Mouse (Mus musculus) intestine, embryonic 16.5 days (tissue): ENCODE results near the gene Gpr142. TPM values are rescaled to one million over a fixed set of nuclear protein-coding genes. Genes with fewer than 3 reads are reported as not detected.

Source experiments
- ATAC-seq: fragments of 200-750 bp; cut with Nextera tagmentation; 2 replicates; pipeline ENCODE4 v1.8.0; 2017; ENCODE audit warnings: moderate TSS enrichment, moderate library complexity
- H3K27ac ChIP-seq: fragments of 300-500 bp; sonication (generic); 2 replicates; pipeline ENCODE4 v1.5.1; 2014; ENCODE audit warnings: mild to moderate bottlenecking, low read length
- H3K27me3 ChIP-seq: fragments of 300-500 bp; sonication (generic); replicated peaks from 2 replicates; pipeline ENCODE4 v1.6.1; 2014; ENCODE audit warnings: low read length, control low read depth, mixed read lengths; ENCODE audit not compliant: control insufficient read depth, insufficient read depth
- H3K36me3 ChIP-seq: fragments of 300-500 bp; sonication (generic); 2 replicates; pipeline ENCODE4 v1.6.1; 2014; ENCODE audit warnings: low read length, control low read depth; ENCODE audit not compliant: control insufficient read depth, insufficient read depth
- H3K4me1 ChIP-seq: fragments of 300-500 bp; sonication (generic); 2 replicates; pipeline ENCODE4 v1.6.1; 2014; ENCODE audit warnings: low read length, control low read depth, mixed read lengths; ENCODE audit not compliant: control insufficient read depth, insufficient read depth
- H3K4me2 ChIP-seq: fragments of 300-500 bp; sonication (generic); 2 replicates; pipeline ENCODE4 v1.6.1; 2014; ENCODE audit warnings: low read depth, low read length, control low read depth
- H3K4me3 ChIP-seq: fragments of 300-500 bp; sonication (generic); 2 replicates; pipeline ENCODE4 v1.5.1; 2014; ENCODE audit warnings: mild to moderate bottlenecking, low read length
- H3K9ac ChIP-seq: fragments of 300-500 bp; sonication (generic); 2 replicates; pipeline ENCODE4 v1.6.1; 2014; ENCODE audit warnings: low read depth, low read length
- H3K9me3 ChIP-seq: fragments of 300-500 bp; sonication (generic); 2 replicates; pipeline ENCODE4 v1.6.1; 2016; ENCODE audit warnings: low read length, control low read depth; ENCODE audit not compliant: control insufficient read depth
- WGBS: fragments of 180-500 bp; shearing (Covaris S2); extraction: QIAGEN DNeasy Blood & Tissue Kit; methylation state at CpG from one replicate; pipeline ENCODE4 v1.1.7; 2014; 5-methylcytosine and 5-hydroxymethylcytosine counted together
- polyA plus RNA-seq: library from polyadenylated mRNA; unstranded; fragments of >200 nt; fragmentation: Nextera tagmentation; extraction: Ambion mirVana; gene quantifications from 2 replicates; pipeline ENCODE4 v1.2.1, GENCODE M21; 2015

Gene Gpr142
- polyA plus RNA-seq, 1 experiment from 2014 or later = 0.43 TPM

DNA sequence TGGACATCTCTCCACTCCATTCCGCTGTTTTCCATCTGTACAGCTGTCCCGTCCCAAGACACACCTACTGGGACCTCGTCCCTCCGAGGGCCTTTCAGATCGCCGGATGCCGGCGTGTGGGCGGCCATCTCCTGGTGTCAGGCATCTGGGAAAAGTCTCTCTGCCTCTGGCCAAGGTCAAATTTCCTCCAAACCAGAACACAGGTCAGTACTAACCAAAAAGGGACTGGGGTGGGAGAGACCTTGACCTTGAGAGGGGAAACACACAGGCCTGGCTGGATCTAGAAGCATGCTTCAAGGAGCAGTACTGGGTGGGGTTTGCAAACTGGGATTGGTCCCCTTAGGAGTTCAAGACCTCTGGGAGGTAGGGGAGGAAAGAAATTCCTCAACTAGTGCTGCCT lies 9.0 kb upstream of the Gpr142 start:
- WGBS = 65% methylated on average over 9 of the region's 9 CpGs
- H3K9me3 ChIP-seq = no peaks in the 10 kb centered on the region
- H3K4me2 ChIP-seq = no peak overlapping the region
- H3K36me3 ChIP-seq = no peaks in the 10 kb centered on the region
- H3K9ac ChIP-seq = no peak overlapping the region
- no peak for ATAC-seq
- H3K27me3 ChIP-seq = peaks cover 83% of the 10 kb centered on the region
- peaks cover 13% of the 10 kb centered on the region for H3K4me1 ChIP-seq
- no peak overlapping the region for H3K4me3 ChIP-seq
- no peak overlapping the region for H3K27ac ChIP-seq

- H3K27me3 ChIP-seq = peaks cover 78% of the 10 kb centered on the region
- H3K4me3 ChIP-seq = no peak overlapping the region
- H3K9ac ChIP-seq = no peak overlapping the region
- 72% methylated on average over 12 of the region's 12 CpGs for WGBS
- no peak overlapping the region for H3K27ac ChIP-seq
- H3K4me2 ChIP-seq = no peak overlapping the region
- no peak for ATAC-seq
- no peaks in the 10 kb centered on the region for H3K9me3 ChIP-seq
- peaks cover 17% of the 10 kb centered on the region for H3K4me1 ChIP-seq
- no peaks in the 10 kb centered on the region for H3K36me3 ChIP-seq
Observed at GRCm38 (mm10) chr11:114790171-114790570, 8.6 kb upstream of the Gpr142 start.

- 25% methylated on average over 4 of the region's 4 CpGs for WGBS
- no peak for ATAC-seq
- Histone ChIP-seq H3K4me1 (peaks cover 20% of the 10 kb centered on the region), H3K9ac (no peak overlapping the region), H3K27ac (no peak overlapping the region), H3K36me3 (no peaks in the 10 kb centered on the region), H3K4me2 (no peak overlapping the region), H3K9me3 (no peaks in the 10 kb centered on the region), H3K27me3 (peaks cover 72% of the 10 kb centered on the region), H3K4me3 (no peak overlapping the region)
Observed at GRCm38 (mm10) chr11:114790841-114791240, 7.9 kb upstream of the Gpr142 start.

DNA sequence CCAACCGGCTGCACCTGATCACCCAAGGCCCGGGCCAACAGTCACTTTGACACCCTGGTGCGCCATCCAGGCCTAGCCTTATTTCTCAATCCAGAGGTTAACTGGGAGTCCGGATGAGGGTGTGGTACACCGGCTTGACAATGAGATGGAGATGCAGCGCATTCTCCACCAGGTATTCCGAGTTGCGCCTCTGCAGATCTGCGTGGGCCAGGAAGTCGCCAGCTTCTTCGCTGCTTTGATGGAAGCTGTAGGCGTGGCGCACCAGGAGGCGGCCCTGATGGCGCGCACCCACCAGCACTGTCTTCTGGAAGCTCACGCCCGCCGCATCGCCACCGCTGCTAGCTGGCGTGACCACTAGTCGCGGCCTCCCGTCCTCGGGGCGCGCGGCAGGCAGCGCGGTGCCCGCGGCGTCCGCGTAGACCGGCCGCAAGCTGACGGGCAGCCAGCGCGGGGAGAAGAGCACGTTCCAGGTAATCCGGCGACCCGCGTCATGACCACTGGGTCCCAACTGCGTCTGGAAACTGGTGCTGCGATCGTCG lies 7.3 kb upstream of the Gpr142 start:
- peak overlapping the region; percentile 49 for H3K4me3 ChIP-seq
- no peaks in the 10 kb centered on the region for H3K36me3 ChIP-seq
- peak overlapping the region; percentile 29; the same call in 1 of the 2 replicates for H3K9ac ChIP-seq
- no peak overlapping the region for H3K27ac ChIP-seq
- no peak for ATAC-seq
- H3K4me1 ChIP-seq = peaks cover 17% of the 10 kb centered on the region
- no peaks in the 10 kb centered on the region for H3K9me3 ChIP-seq
- H3K4me2 ChIP-seq = peak overlapping the region; percentile 80
- H3K27me3 ChIP-seq = peaks cover 66% of the 10 kb centered on the region
- WGBS = 3% methylated on average over 50 of the region's 50 CpGs

GRCm38 (mm10) chr11:114791891-114792411 lies 6.8 kb upstream of the Gpr142 start:
- Histone ChIP-seq H3K36me3 (no peaks in the 10 kb centered on the region), H3K27ac (no peak overlapping the region), H3K27me3 (peaks cover 61% of the 10 kb centered on the region), H3K4me2 (peak overlapping the region; percentile 80), H3K4me3 (peak overlapping the region; percentile 49), H3K4me1 (peaks cover 16% of the 10 kb centered on the region), H3K9me3 (no peaks in the 10 kb centered on the region), H3K9ac (peak overlapping the region; percentile 4; the same call in 1 of the 2 replicates)
- ATAC-seq = no peak
- 1% methylated on average over 59 of the region's 59 CpGs for WGBS

- H3K9me3 ChIP-seq = no peaks in the 10 kb centered on the region
- H3K4me2 ChIP-seq = no peak overlapping the region
- 59% methylated on average over 5 of the region's 5 CpGs for WGBS
- H3K36me3 ChIP-seq = no peaks in the 10 kb centered on the region
- H3K4me3 ChIP-seq = no peak overlapping the region
- H3K4me1 ChIP-seq = peaks cover 16% of the 10 kb centered on the region
- no peak overlapping the region for H3K27ac ChIP-seq
- ATAC-seq = no peak
- peaks cover 52% of the 10 kb centered on the region for H3K27me3 ChIP-seq
- H3K9ac ChIP-seq = no peak overlapping the region
Observed at GRCm38 (mm10) chr11:114792931-114793494, 5.7 kb upstream of the Gpr142 start.

DNA sequence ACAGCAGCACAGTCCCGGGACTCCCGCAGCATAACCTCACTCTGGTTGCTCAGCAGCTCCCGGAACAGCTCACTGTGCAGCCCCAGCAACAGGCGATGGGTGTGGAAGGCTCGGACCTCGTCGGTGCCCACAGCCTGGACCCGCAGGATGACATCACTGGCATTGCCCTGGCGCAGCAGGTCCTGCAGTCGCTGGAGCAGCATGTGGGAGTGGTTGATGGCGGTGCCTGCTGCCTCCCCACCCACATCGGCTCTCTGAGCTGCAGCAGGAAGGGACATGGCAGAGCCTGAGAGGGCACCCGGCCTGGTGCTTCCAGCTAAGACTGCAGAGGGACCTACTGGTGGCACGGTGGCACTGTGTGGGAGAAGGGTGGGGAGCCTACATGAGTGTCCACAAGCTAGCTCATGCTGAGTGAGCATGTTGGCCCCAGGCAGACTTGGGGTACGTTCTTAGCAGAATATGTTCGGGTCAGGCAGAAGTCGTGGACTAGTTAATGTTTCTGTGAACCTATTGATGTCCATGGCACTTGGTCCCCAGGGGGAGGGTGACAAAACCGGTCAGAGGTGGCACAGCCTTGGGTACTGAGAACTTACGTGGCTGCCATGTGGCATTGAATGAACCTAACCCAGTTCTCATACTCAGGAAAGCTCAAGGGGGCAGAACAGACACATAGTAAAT lies 4.7 kb upstream of the Gpr142 start:
- H3K9ac ChIP-seq = no peak overlapping the region
- H3K27ac ChIP-seq = no peak overlapping the region
- no peaks in the 10 kb centered on the region for H3K36me3 ChIP-seq
- 66% methylated on average over 19 of the region's 19 CpGs for WGBS
- H3K27me3 ChIP-seq = peaks cover 48% of the 10 kb centered on the region
- no peak for ATAC-seq
- H3K4me2 ChIP-seq = no peak overlapping the region
- H3K4me1 ChIP-seq = peaks cover 16% of the 10 kb centered on the region
- no peak overlapping the region for H3K4me3 ChIP-seq
- no peaks in the 10 kb centered on the region for H3K9me3 ChIP-seq

- Histone ChIP-seq H3K4me1 (peaks cover 16% of the 10 kb centered on the region), H3K36me3 (no peaks in the 10 kb centered on the region), H3K9me3 (no peaks in the 10 kb centered on the region), H3K4me3 (no peak overlapping the region), H3K9ac (no peak overlapping the region), H3K27ac (peak overlapping the region; percentile 28; the same call in 1 of the 2 replicates), H3K4me2 (no peak overlapping the region), H3K27me3 (peaks cover 42% of the 10 kb centered on the region)
- WGBS = 53% methylated on average over 4 of the region's 4 CpGs
- ATAC-seq = no peak
Observed at GRCm38 (mm10) chr11:114794691-114795090, 4.0 kb upstream of the Gpr142 start.

GRCm38 (mm10) chr11:114795231-114795746 lies 3.4 kb upstream of the Gpr142 start:
- H3K9me3 ChIP-seq = no peaks in the 10 kb centered on the region
- peaks cover 36% of the 10 kb centered on the region for H3K27me3 ChIP-seq
- peak overlapping the region; percentile 28; the same call in 1 of the 2 replicates for H3K27ac ChIP-seq
- peak overlapping the region; percentile 69 for H3K4me2 ChIP-seq
- H3K4me1 ChIP-seq = peaks cover 16% of the 10 kb centered on the region
- H3K36me3 ChIP-seq = no peaks in the 10 kb centered on the region
- peak; percentile 77 for ATAC-seq
- peak overlapping the region; percentile 50 for H3K9ac ChIP-seq
- 0% methylated on average over 7 of the region's 7 CpGs for WGBS
- peak overlapping the region; percentile 49 for H3K4me3 ChIP-seq
